Mouse (Mus musculus): ENCODE results near the gene Lekr1. TPM values are rescaled to one million over a fixed set of nuclear protein-coding genes. Genes with fewer than 3 reads are reported as not detected.

Gene Lekr1
- polyA plus RNA-seq, 1 experiment from 2014 or later = 7.4 TPM

DNA sequence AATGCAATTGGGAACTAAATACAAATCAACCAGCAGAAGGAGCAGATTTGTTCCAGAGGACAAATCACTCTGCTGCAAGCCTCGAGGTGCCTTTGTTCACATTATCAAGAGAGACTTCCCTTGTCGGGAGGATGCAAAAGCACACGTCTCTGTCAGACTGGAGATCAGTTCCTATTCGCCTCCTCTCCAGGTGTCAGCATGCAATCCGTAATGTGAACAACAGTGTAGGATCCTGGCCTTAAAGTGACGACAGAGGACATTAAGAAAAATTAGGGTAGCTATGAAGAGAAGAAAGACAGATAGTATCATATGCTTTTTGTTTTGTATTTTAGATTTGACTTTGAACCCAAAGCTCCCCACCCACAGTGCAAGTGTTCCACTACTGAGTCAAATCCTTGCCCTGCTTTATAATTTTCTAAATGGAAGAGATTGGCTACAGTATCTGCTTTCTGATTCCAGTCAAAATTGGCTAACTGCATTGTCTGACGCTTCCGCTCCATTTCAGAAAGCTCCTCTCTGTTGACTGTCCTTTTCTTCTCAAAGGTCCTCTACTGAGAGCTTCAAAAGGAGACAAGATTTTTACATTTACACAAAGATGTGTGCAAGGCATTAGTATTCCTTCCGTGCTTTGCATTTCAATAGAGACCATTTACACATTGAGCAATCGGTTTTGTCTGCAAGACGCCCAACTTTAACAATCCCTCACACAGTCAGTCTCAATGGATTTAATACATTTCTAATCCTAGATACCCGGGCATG, 8.9 kb upstream of the Lekr1 start:
- H3K4me3 ChIP-seq (replicated peaks) = no peak overlapping the region

DNA sequence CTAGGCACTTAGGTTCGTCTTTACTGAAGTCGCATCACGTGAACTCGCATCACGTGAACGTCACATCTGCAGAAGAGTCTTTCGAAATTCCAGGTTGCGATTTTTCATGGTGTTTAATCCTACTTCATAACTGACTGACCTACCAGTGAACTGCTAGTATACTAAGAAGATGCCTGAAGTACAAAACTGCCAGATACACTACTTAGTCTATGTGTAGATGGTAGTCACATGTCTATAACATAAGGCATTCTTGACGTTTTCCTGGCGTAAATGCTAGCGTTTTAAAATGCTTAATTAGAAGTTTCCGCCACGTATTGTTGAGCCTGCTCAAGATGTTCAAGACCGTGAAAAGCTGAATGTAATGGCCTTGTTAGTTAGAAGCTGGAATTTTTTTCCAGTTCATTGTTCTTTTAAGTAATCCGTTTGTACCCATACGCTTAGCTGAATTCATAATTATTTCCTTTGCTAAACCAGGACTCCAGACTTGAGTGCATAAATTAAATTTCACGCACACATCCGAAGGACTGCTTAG, 7.9 kb upstream of the Lekr1 start:
- Histone ChIP-seq H3K9ac (replicated peaks) (peak overlapping the region; percentile 76; the same call in 1 of the 2 replicates), H3K36me3 (no peaks in the 10 kb centered on the region), H3K27ac (no peak overlapping the region), H3K4me3 (replicated peaks) (peak overlapping the region; percentile 63), H3K9me3 (no peaks in the 10 kb centered on the region), H3K4me2 (peak overlapping the region; percentile 90), H3K4me1 (replicated peaks) (0 out of 2 replicates have a peak, but pooled peaks cover 3% of the 10 kb centered on the region), H3K27me3 (peaks cover 32% of the 10 kb centered on the region)
- ATAC-seq (ENCODE audit: insufficient number of reproducible peaks, insufficient read depth, low FRiP score, low TSS enrichment, low read depth) = no peak
- WGBS = 10% methylated on average over 18 of the region's 18 CpGs

More for the DNA sequence above, 8.9 kb upstream of the Lekr1 start:
- no peaks in the 10 kb centered on the region for H3K9me3 ChIP-seq
- 35% methylated on average over 12 of the region's 12 CpGs for WGBS
- no peaks in the 10 kb centered on the region for H3K36me3 ChIP-seq
- 0 out of 2 replicates have a peak, but pooled peaks cover 3% of the 10 kb centered on the region for H3K4me1 ChIP-seq (replicated peaks)
- H3K27me3 ChIP-seq = peaks cover 33% of the 10 kb centered on the region
- ATAC-seq (ENCODE audit: insufficient number of reproducible peaks, insufficient read depth, low FRiP score, low TSS enrichment, low read depth) = no peak
- H3K9ac ChIP-seq (replicated peaks) = no peak overlapping the region
- no peak overlapping the region for H3K27ac ChIP-seq
- no peak overlapping the region for H3K4me2 ChIP-seq

DNA sequence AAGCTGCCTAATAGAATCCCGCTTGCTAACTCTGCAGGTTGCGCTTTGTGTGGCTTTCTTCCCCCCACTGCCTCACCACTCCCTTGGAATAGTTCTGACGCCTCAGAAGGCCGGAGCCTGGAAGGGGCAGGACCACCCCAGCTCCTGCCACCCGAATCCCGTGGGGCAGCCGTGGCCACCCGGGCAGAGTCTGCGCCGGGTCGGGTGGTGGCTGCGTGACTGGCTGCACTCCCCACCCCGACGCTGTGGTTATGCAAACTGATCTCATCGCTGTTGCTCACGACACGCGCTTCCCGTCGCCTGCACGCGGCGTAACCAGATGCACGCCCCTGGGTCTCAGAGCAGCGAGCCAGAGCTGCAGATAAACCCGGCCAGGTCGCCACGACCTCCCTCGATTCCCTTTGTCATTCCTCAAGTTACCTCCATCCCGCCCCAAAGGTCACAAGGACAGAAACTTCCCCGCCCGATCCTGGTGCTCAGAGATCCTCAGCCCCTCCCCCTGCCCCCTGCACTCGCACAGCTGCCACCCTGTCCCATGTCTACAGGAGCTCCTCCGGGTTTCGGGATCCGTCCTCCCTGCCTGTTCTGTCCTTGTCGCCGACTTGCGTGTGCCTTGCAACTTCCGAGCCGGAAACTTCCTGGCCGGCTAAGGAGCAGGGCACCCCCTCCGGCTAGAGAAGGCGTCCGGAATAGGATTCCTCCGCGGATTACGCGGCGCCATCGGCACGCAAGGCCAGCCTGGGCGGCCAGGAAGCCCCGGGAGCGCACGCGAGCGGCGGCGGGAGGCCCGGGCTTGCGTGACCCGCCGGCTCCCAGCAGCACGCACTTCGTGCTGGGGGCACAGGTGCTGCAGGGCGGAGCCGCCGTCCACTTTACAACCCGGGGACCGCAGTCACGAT, 7.1 kb upstream of the Lekr1 start:
- peak overlapping the region; percentile 76 for H3K9ac ChIP-seq (replicated peaks)
- H3K27ac ChIP-seq = peak overlapping the region; percentile 82
- under 1% methylated on average over 72 of the region's 72 CpGs for WGBS
- H3K4me1 ChIP-seq (replicated peaks) = 0 out of 2 replicates have a peak, but pooled peaks cover 3% of the 10 kb centered on the region
- peak; percentile 84 for ATAC-seq (ENCODE audit: insufficient number of reproducible peaks, insufficient read depth, low FRiP score, low TSS enrichment, low read depth)
- H3K9me3 ChIP-seq = no peaks in the 10 kb centered on the region
- peaks cover 29% of the 10 kb centered on the region for H3K27me3 ChIP-seq
- peak overlapping the region; percentile 63 for H3K4me3 ChIP-seq (replicated peaks)
- no peaks in the 10 kb centered on the region for H3K36me3 ChIP-seq
- H3K4me2 ChIP-seq = peak overlapping the region; percentile 90

DNA sequence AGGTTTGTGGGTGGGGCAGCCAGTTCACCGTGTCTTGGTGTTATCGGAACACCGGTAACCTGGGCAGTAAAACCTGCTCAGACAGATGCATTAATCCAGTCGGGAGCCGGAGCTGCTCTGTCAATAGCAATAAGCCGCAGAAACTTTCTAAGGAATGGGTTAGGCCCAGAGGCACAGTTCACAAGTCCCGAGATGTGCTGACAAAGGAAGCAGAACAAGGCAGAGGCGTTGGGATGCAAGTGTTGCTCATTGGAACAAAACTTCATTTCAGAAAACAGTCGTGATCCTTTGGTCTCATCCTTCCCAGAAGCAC, 6.5 kb upstream of the Lekr1 start:
- Histone ChIP-seq H3K9me3 (no peaks in the 10 kb centered on the region), H3K4me1 (replicated peaks) (0 out of 2 replicates have a peak, but pooled peaks cover 3% of the 10 kb centered on the region), H3K4me3 (replicated peaks) (peak overlapping the region; percentile 63), H3K36me3 (no peaks in the 10 kb centered on the region), H3K27me3 (peaks cover 29% of the 10 kb centered on the region), H3K4me2 (peak overlapping the region; percentile 90), H3K9ac (replicated peaks) (peak overlapping the region; percentile 76), H3K27ac (peak overlapping the region; percentile 82)
- ATAC-seq (ENCODE audit: insufficient number of reproducible peaks, insufficient read depth, low FRiP score, low TSS enrichment, low read depth) = no peak
- WGBS = 3% methylated on average over 9 of the region's 9 CpGs

DNA sequence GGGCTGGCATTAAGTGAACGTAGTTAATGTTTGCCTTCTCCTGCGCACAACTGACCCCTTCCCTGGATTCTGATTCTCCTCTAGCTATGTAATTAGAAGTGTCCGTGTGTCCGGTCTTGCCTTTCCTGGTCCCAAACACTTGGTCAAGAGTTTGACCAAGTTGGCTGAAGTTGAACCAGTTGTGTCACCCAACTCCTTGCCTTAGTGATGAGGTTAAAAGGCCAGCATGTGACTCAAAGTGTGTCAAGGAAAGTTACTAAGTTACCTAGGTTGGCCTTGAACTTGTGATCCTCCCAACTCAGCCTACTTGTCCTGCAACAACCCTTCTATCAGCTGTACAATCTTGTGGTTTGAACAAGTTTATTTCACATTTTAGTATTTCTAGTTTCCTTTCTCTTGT, 5.7 kb upstream of the Lekr1 start:
- 0 out of 2 replicates have a peak, but pooled peaks cover 3% of the 10 kb centered on the region for H3K4me1 ChIP-seq (replicated peaks)
- H3K9me3 ChIP-seq = no peaks in the 10 kb centered on the region
- peaks cover 25% of the 10 kb centered on the region for H3K27me3 ChIP-seq
- H3K27ac ChIP-seq = no peak overlapping the region
- no peak overlapping the region for H3K4me3 ChIP-seq (replicated peaks)
- no peak overlapping the region for H3K9ac ChIP-seq (replicated peaks)
- WGBS = 85% methylated on average over 4 of the region's 4 CpGs
- ATAC-seq (ENCODE audit: insufficient number of reproducible peaks, insufficient read depth, low FRiP score, low TSS enrichment, low read depth) = no peak
- no peaks in the 10 kb centered on the region for H3K36me3 ChIP-seq
- H3K4me2 ChIP-seq = no peak overlapping the region

DNA sequence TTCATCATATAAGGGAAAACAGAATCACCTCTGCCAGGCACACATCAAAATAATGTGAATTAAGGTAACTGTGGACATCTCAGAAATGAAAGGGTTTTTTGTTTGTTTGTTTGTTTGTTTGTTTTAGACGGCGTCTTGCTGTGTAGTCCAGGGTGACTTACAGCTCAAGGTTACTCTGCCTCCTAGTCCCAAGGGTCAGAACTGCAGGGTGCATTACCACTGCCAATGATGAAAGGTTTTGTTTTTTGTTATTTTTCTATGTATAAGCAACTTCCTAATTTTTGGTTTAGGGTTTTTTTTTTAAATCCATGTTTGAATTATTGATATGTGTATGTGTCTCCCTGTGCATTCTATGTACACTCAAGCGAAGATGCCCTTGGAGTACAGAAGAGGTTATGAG, 4.3 kb upstream of the Lekr1 start:
- H3K9me3 ChIP-seq = no peaks in the 10 kb centered on the region
- H3K27ac ChIP-seq = no peak overlapping the region
- peaks cover 10% of the 10 kb centered on the region; the same call in 1 of the 2 replicates for H3K4me1 ChIP-seq (replicated peaks)
- WGBS = 78% methylated on average over 3 of the region's 3 CpGs
- ATAC-seq (ENCODE audit: insufficient number of reproducible peaks, insufficient read depth, low FRiP score, low TSS enrichment, low read depth) = no peak
- peaks cover 19% of the 10 kb centered on the region for H3K27me3 ChIP-seq
- no peak overlapping the region for H3K4me2 ChIP-seq
- no peaks in the 10 kb centered on the region for H3K36me3 ChIP-seq
- H3K4me3 ChIP-seq (replicated peaks) = no peak overlapping the region
- H3K9ac ChIP-seq (replicated peaks) = no peak overlapping the region

DNA sequence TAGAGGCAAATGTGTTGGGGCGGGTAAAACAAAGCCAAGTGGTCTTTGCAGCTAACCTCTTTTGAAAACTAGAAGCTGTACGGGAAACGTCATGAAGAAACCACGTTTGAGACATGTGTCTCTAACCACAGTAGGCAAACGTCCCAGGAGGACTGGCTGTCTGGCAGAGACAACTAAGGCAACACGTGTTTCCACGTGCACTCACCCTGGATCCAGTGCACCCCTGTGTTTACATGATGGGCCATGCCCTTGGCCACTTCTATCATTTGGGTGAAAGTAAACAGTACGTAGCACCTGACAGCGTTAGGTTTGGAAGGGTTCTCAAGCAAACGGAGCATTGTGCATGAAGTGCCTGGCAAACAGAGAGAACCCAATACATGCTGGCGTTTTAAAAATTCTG, 2.9 kb upstream of the Lekr1 start:
- ATAC-seq (ENCODE audit: insufficient number of reproducible peaks, insufficient read depth, low FRiP score, low TSS enrichment, low read depth) = no peak
- H3K4me3 ChIP-seq (replicated peaks) = no peak overlapping the region
- peaks cover 10% of the 10 kb centered on the region; the same call in 1 of the 2 replicates for H3K4me1 ChIP-seq (replicated peaks)
- H3K9me3 ChIP-seq = no peaks in the 10 kb centered on the region
- no peak overlapping the region for H3K4me2 ChIP-seq
- 70% methylated on average over 11 of the region's 11 CpGs for WGBS
- no peak overlapping the region for H3K9ac ChIP-seq (replicated peaks)
- no peaks in the 10 kb centered on the region for H3K36me3 ChIP-seq
- no peak overlapping the region for H3K27ac ChIP-seq
- H3K27me3 ChIP-seq = peaks cover 6% of the 10 kb centered on the region

DNA sequence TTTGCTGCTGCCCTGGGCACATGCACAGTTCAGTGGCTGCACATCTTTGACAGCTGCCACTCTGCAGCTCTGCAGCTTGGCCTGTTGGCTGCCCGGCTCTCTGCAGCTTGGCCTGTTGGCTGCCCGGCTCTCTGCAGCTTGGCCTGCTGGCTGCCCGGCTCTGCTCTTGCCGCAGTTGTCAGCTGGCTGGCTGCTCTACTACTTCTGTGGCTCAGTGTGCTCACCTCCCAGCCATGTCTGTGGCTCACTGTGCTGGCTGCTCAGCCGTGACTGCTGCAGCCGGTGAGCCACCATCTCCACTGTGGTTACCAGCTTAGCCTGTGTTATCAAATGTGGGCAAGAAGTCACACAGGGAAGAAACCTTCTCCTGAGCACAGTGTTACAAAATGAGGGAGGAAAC, 4.2 kb downstream of the Lekr1 start:
- no peak for ATAC-seq (ENCODE audit: insufficient number of reproducible peaks, insufficient read depth, low FRiP score, low TSS enrichment, low read depth)
- WGBS = 70% methylated on average over 6 of the region's 6 CpGs

DNA sequence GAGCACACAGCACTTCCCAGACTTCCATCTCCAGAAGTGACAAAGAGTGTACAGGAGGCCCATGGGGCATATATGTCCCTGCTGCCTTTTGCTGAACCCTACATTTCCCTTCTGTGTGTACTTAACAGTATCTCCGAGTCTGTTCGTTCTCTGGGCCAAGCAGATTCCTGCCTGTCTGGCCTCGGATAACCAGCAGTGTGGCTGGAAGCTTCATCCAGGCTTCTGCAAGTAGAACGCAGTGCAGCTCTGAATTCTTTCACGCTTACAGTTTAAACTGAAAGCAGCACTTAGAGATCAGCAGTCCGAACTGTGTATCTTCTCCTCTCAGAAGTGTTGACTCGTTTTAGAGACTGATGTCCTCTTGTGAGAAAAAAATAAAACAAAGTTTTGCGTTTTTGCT, 7.7 kb downstream of the Lekr1 start:
- H3K4me3 ChIP-seq (replicated peaks) = no peak overlapping the region
- no peak overlapping the region for H3K27ac ChIP-seq
- no peak for ATAC-seq (ENCODE audit: insufficient number of reproducible peaks, insufficient read depth, low FRiP score, low TSS enrichment, low read depth)
- no peaks in the 10 kb centered on the region for H3K27me3 ChIP-seq
- no peak overlapping the region for H3K4me2 ChIP-seq
- 41% methylated on average over 8 of the region's 8 CpGs for WGBS
- H3K4me1 ChIP-seq (replicated peaks) = no peaks in the 10 kb centered on the region
- H3K36me3 ChIP-seq = no peaks in the 10 kb centered on the region
- no peak overlapping the region for H3K9ac ChIP-seq (replicated peaks)
- no peaks in the 10 kb centered on the region for H3K9me3 ChIP-seq

More for the DNA sequence above, 4.2 kb downstream of the Lekr1 start:
- Histone ChIP-seq H3K9ac (replicated peaks) (no peak overlapping the region; the same call in 1 of the 2 replicates), H3K27me3 (no peaks in the 10 kb centered on the region), H3K4me2 (no peak overlapping the region), H3K9me3 (no peaks in the 10 kb centered on the region), H3K36me3 (no peaks in the 10 kb centered on the region), H3K27ac (peak overlapping the region; percentile 69), H3K4me1 (replicated peaks) (peaks cover 7% of the 10 kb centered on the region; the same call in 1 of the 2 replicates), H3K4me3 (replicated peaks) (no peak overlapping the region)

DNA sequence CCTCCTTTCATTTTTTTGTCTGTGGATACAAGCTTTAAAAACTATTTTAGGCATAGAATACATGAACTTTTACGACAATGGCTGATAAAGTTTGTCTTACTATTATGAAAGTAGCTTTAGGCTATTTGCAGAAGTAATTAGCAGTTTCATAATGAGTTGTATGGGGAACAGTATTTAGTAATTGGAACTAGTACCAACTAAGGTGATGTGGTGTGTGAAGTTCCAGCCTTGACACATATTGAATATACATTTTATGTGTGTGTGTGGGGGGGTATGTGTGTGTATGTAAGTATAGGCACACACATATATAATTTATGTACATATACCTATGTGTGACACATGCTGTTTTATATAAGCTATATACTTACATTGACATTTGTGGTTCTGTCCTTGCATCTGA, 14.6 kb downstream of the Lekr1 start:
- H3K9ac ChIP-seq (replicated peaks) = no peak overlapping the region
- H3K9me3 ChIP-seq = no peaks in the 10 kb centered on the region
- H3K4me2 ChIP-seq = no peak overlapping the region
- no peak overlapping the region for H3K27ac ChIP-seq
- H3K36me3 ChIP-seq = no peaks in the 10 kb centered on the region
- no peak for ATAC-seq (ENCODE audit: insufficient number of reproducible peaks, insufficient read depth, low FRiP score, low TSS enrichment, low read depth)
- no peaks in the 10 kb centered on the region for H3K4me1 ChIP-seq (replicated peaks)
- WGBS = 79% methylated on average over 1 of the region's 1 CpGs
- no peak overlapping the region for H3K4me3 ChIP-seq (replicated peaks)
- H3K27me3 ChIP-seq = no peaks in the 10 kb centered on the region

DNA sequence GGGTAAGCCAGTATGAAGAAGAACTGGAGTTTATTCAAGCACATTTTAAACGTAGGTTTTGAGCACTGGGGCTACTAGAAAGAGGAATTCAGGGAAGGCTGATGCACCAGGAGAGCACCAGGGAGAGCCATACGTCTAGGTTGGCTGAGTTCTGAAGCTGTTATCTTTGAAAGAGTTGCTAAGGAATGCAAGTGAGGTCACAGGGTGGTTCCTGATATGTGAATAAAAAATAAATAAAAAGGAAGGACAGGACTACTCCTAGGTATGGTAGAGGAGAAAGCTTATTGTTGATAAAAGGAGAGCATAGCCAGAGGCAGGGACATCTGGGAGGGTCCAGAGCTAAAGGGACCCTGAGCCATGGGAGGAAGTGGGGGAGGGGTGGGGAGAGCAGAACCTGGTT, 23.7 kb downstream of the Lekr1 start:
- Histone ChIP-seq H3K36me3 (no peaks in the 10 kb centered on the region), H3K4me1 (replicated peaks) (no peaks in the 10 kb centered on the region), H3K27ac (no peak overlapping the region), H3K9me3 (no peaks in the 10 kb centered on the region), H3K27me3 (no peaks in the 10 kb centered on the region), H3K4me2 (no peak overlapping the region), H3K9ac (replicated peaks) (no peak overlapping the region), H3K4me3 (replicated peaks) (no peak overlapping the region)
- 49% methylated on average over 2 of the region's 2 CpGs for WGBS
- ATAC-seq (ENCODE audit: insufficient number of reproducible peaks, insufficient read depth, low FRiP score, low TSS enrichment, low read depth) = no peak
